Mouse (Mus musculus) limb, embryonic 10.5 days (tissue): Measurements from ENCODE around the gene Mslnl. TPM values are rescaled to one million over a fixed set of nuclear protein-coding genes. Genes with fewer than 3 reads are reported as not detected.

ENCODE experiments used
- DNase-seq: peaks from one replicate; pipeline ENCODE4 v3.0.0-alpha.2; 2017; ENCODE audit warnings: low spot score
- H3K27ac ChIP-seq: fragments of 300-500 bp; sonication (generic); 2 replicates; pipeline ENCODE4 v1.5.1; 2016; ENCODE audit warnings: mild to moderate bottlenecking
- H3K27me3 ChIP-seq: fragments of 300-500 bp; sonication (generic); 2 replicates; pipeline ENCODE4 v1.6.1; 2016; ENCODE audit warnings: low read depth, mild to moderate bottlenecking; ENCODE audit not compliant: poor library complexity, severe bottlenecking
- H3K36me3 ChIP-seq: fragments of 300-500 bp; sonication (generic); 2 replicates; pipeline ENCODE4 v1.6.1; 2016; ENCODE audit warnings: mild to moderate bottlenecking, moderate library complexity
- H3K4me1 ChIP-seq: fragments of 300-500 bp; sonication (generic); 2 replicates; pipeline ENCODE4 v1.6.1; 2016
- H3K4me3 ChIP-seq: fragments of 300-500 bp; sonication (generic); 2 replicates; pipeline ENCODE4 v1.5.1; 2016; ENCODE audit warnings: mild to moderate bottlenecking, moderate library complexity
- H3K9me3 ChIP-seq: fragments of 300-500 bp; sonication (generic); replicated peaks from 2 replicates; pipeline ENCODE4 v1.6.1; 2016; ENCODE audit warnings: mild to moderate bottlenecking
- WGBS: fragments of 180-500 bp; shearing (Covaris S2); methylation state at CpG from one replicate; pipeline ENCODE4 v1.1.7; 2016; 5-methylcytosine and 5-hydroxymethylcytosine counted together
- microRNA-seq: library from miRNA; unstranded; fragments of <30 nt; microRNA quantifications from one replicate; pipeline ENCODE4, GENCODE M21; 2017
- polyA plus RNA-seq: library from polyadenylated mRNA; unstranded; fragments of >200 nt; fragmentation: Nextera tagmentation; extraction: Ambion mirVana; gene quantifications from 2 replicates; pipeline ENCODE4 v1.2.1, GENCODE M21; 2016

Gene Mslnl
- polyA plus RNA-seq, 1 experiment from 2014 or later: not detected

DNA sequence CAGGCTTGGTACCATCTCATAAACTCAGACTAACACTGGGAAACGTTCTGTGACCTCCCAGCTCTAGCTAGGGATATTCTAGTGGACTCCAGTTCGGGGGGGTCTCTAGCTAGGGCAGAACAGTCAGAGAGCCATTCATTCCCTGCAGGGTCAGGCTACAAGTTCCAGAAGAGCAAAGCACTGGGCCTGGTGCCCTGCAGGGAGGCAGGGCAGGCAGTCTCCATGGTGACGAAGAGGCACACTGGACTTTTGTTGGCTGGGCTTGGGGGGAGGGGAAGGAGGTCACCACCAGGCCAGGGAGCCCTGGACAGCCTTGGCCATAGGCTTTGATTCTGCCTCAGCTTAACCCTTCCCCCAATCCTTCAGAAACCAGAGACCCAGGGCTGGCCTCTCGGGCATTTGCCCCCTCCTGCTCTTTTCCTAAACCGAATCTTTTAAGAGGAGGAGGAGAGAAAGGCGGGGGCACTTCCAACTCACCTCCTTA lies 59.8 kb downstream of the Mslnl start, which contains the start of gene AC134908.4:
Gene AC134908.4 (minus strand): TSS at position 51 of the 484 bp plus-strand sequence.
- DNase-seq: peak; percentile 77
- Histone ChIP-seq H3K27me3 (no peaks in the 10 kb centered on the region), H3K9me3 (no peaks in the 10 kb centered on the region), H3K27ac (peak within 1 kb of the TSS; percentile 91), H3K4me1 (peaks cover 68% of the 10 kb centered on the region), H3K4me3 (peak within 1 kb of the TSS; percentile 87), H3K36me3 (peaks cover 28% of the 10 kb centered on the region)
- WGBS: 2% methylated on average over 6 of the region's 6 CpGs

DNA sequence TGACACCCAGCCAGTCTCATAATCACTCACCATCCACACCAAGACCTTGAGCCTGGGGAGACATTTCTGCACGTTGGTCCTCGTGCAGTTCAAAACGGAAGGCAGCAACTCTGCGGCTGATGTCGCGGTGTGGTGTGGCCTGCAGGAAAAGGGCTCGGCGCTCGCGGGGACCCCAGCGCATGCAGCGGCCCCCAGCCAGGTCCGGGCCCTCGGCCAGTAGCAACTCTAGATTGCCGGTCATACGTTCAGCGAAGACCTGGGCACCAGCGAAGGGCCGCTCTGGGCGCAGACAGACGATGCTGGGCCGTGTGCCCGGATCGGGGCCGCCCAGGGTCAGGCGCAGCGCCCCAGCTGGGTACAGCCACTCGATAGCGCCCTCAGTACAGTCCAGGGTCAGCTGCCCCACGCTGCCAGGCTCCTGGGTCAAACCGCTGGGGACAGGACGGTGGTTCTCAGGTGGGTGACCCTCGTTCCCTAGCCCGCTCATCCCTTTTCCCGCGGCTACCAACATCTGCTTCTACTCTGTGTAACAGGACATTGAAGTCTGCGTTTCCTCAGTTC lies 60.4 kb downstream of the Mslnl start:
- Histone ChIP-seq H3K4me3 (peak overlapping the region; percentile 87), H3K36me3 (peaks cover 27% of the 10 kb centered on the region), H3K4me1 (peaks cover 62% of the 10 kb centered on the region), H3K27ac (peak overlapping the region; percentile 91), H3K9me3 (no peaks in the 10 kb centered on the region), H3K27me3 (peaks cover 2% of the 10 kb centered on the region; the same call in 1 of the 2 replicates)
- peak; percentile 61 for DNase-seq
- under 1% methylated on average over 37 of the region's 37 CpGs for WGBS

DNA sequence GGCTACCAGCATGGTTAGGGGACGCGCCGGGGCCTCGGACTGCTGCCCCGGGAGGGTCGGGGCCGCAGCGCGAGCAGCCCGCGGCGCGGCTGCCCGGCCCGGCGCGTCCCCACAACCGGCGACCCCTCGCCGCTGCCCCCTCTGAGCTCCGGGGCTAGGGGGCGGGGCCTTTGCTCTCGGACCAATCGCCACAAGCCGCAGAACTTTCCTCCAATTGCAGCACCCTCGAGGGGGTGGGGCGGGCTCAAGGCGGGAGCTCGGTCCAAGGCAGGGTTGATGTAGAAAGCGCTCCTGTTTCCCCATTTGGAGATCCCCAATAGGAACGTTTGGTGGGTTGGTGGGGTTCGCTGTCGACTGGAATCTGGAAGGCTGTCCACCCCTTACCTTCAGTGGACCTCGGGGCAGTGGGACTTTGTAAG lies 61.1 kb downstream of the Mslnl start, which contains the start of gene Metrn:
Gene Metrn (minus strand): TSS at position 186 of the 419 bp plus-strand sequence.
- WGBS: under 1% methylated on average over 35 of the region's 35 CpGs
- H3K9me3 ChIP-seq: no peaks in the 10 kb centered on the region
- H3K27me3 ChIP-seq: peaks cover 8% of the 10 kb centered on the region
- H3K4me3 ChIP-seq: peak within 1 kb of the TSS; percentile 87
- peaks cover 55% of the 10 kb centered on the region for H3K4me1 ChIP-seq
- peaks cover 27% of the 10 kb centered on the region for H3K36me3 ChIP-seq
- DNase-seq: peak; percentile 93
- peak within 1 kb of the TSS; percentile 91 for H3K27ac ChIP-seq

Small RNAs within 50 kb of the gene (microRNA-seq; reads per million reads assigned to microRNA genes)
- not detected for gene Gm25083
- not detected for gene Mir6966

Other genes with a start within 250 kb of the Mslnl start
- 0.20 TPM in 1 of 2 replicates, not detected in the other for gene Sstr5, start 238.8 kb upstream of the Mslnl start, polyA plus RNA-seq
- gene Sox8, start 165.4 kb upstream of the Mslnl start, polyA plus RNA-seq: 11.1 and 13.1 TPM in 2 replicates
- gene Lmf1, start 157.0 kb upstream of the Mslnl start, polyA plus RNA-seq: 28.9 and 29.0 TPM in 2 replicates
- 2.0 TPM in 2 replicates for gene Gng13, start 18.9 kb upstream of the Mslnl start, polyA plus RNA-seq
- 68.5 and 71.9 TPM in 2 replicates for gene Chtf18, start 8.6 kb upstream of the Mslnl start, polyA plus RNA-seq
- gene Rpusd1, start 8.4 kb upstream of the Mslnl start, polyA plus RNA-seq: 24.8 and 27.0 TPM in 2 replicates
- 0.98 TPM in 1 of 2 replicates, not detected in the other for gene Msln, start 18.3 kb downstream of the Mslnl start, polyA plus RNA-seq
- gene Narfl, start 37.7 kb downstream of the Mslnl start, polyA plus RNA-seq: 21.2 and 26.8 TPM in 2 replicates
- 59.7 and 80.7 TPM in 2 replicates for gene Haghl, start 49.6 kb downstream of the Mslnl start, polyA plus RNA-seq
- 0.44 and 0.50 TPM in 2 replicates for gene Ccdc78, start 50.5 kb downstream of the Mslnl start, polyA plus RNA-seq
- gene Fam173a, start 56.9 kb downstream of the Mslnl start, polyA plus RNA-seq: 55.6 and 63.3 TPM in 2 replicates
- gene AC134908.4, start 59.6 kb downstream of the Mslnl start, polyA plus RNA-seq: 0.76 TPM in 1 of 2 replicates, not detected in the other
- gene Metrn, start 61.1 kb downstream of the Mslnl start, polyA plus RNA-seq: 87.5 and 112 TPM in 2 replicates
- 1.0 and 1.5 TPM in 2 replicates for gene Fbxl16, start 73.0 kb downstream of the Mslnl start, polyA plus RNA-seq
- gene Wdr24, start 87.6 kb downstream of the Mslnl start, polyA plus RNA-seq: 31.6 and 32.0 TPM in 2 replicates
- gene Jmjd8, start 92.8 kb downstream of the Mslnl start, polyA plus RNA-seq: 52.4 and 54.9 TPM in 2 replicates
- gene Stub1, start 97.4 kb downstream of the Mslnl start, polyA plus RNA-seq: 408 and 426 TPM in 2 replicates
- 1.0 and 1.2 TPM in 2 replicates for gene Rhbdl1, start 101.3 kb downstream of the Mslnl start, polyA plus RNA-seq
- gene Gm20683, start 105.7 kb downstream of the Mslnl start, polyA plus RNA-seq: 1.5 and 1.9 TPM in 2 replicates
- 30.8 and 32.6 TPM in 2 replicates for gene Rhot2, start 108.8 kb downstream of the Mslnl start, polyA plus RNA-seq
- gene Wdr90, start 125.5 kb downstream of the Mslnl start, polyA plus RNA-seq: 45.5 and 46.2 TPM in 2 replicates
- 13.6 and 22.0 TPM in 2 replicates for gene Mcrip2, start 132.7 kb downstream of the Mslnl start, polyA plus RNA-seq
- 69.3 and 69.6 TPM in 2 replicates for gene Mettl26, start 139.0 kb downstream of the Mslnl start, polyA plus RNA-seq
- gene Wfikkn1, start 144.8 kb downstream of the Mslnl start, polyA plus RNA-seq: 2.6 and 5.6 TPM in 2 replicates
- 37.5 and 37.9 TPM in 2 replicates for gene Rab40c, start 183.7 kb downstream of the Mslnl start, polyA plus RNA-seq
- gene Pigq, start 208.9 kb downstream of the Mslnl start, polyA plus RNA-seq: 65.2 and 72.1 TPM in 2 replicates
- 0.10 and 0.18 TPM in 2 replicates for gene Nhlrc4, start 208.9 kb downstream of the Mslnl start, polyA plus RNA-seq
- 0.08 and 0.20 TPM in 2 replicates for gene A930017K11Rik, start 216.5 kb downstream of the Mslnl start, polyA plus RNA-seq
- 38.7 and 38.9 TPM in 2 replicates for gene Capn15, start 249.8 kb downstream of the Mslnl start, polyA plus RNA-seq